Mouse (Mus musculus) retina, postnatal 7 days (tissue): ENCODE measurements around the gene Ubald2.
A peak's percentile ranks its signal among the peaks of the same experiment; 100 is the strongest.

ENCODE experiments used
- DNase-seq: peaks from one replicate; pipeline ENCODE4 v3.0.0-alpha.2; 2012; ENCODE audit warnings: low read depth, low spot score

Ubald2 gene

DNA sequence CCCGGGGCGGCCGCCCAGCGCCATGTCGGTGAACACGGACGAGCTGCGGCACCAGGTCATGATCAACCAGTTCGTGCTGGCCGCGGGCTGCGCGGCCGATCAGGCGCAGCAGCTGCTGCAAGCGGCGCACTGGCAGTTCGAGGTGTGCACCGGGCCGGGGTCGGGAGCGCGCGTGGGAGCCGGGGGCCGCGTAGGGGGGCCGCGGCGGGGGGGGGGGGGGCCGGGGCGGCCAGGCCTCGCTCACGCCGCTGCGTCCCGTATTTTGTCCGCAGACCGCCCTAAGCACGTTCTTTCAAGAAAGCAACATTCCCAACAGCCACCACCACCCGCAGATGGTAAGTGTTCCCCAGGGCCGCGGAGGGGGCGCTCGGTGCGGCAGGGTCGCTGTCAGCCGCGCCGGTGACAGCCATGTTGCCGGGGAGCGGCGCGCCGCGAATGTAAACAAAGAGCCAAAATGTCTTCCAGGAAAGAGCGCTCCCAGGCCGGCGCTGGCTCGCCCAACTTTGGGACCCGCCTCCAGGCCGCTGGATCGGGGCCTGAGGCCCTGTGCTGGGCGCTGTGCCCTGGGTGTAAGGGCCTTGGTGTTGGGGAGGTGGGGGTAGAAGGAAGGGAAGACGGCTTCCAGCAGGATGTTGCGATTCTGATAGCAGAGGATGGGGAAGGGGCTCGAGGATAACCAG lies 533 bp downstream of the Ubald2 start:
- DNase-seq, result no peak

DNA sequence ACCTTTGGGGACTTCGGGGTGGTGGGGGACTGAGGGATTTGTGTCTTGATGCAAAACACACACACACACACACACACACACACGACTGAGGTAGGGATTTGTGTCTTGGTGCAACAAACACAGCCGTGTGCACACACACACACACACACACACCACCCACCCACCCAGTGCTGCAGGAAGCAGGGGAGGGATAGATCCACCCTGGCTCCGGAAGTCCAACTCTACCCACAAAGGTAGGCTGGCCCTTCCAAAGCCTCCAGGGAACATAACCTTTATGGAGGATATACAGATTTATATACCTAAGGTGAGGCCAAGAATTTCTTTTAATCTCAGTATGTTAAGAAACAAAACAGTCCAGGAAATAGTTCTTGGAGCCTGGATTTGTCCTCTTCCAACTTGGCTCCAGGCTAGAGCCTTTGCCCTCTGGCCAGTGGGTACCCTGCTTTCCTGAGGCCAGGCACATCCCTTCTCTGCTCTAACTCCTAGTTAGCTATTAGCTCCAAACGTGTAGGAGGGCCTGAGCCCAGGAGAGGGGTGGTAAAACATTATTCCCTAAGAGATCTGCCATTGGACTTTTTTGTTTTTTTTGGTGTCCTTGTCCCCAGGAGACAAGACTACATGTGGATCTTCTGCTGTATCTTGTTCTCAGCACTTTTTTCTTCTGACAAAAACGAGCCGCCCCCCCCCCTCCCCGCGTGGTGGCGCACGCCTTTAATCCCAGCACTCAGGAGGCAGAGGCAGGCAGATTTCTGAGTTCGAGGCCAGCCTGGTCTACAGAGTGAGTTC lies 1.3 kb downstream of the Ubald2 start:
- DNase-seq, result no peak

DNA sequence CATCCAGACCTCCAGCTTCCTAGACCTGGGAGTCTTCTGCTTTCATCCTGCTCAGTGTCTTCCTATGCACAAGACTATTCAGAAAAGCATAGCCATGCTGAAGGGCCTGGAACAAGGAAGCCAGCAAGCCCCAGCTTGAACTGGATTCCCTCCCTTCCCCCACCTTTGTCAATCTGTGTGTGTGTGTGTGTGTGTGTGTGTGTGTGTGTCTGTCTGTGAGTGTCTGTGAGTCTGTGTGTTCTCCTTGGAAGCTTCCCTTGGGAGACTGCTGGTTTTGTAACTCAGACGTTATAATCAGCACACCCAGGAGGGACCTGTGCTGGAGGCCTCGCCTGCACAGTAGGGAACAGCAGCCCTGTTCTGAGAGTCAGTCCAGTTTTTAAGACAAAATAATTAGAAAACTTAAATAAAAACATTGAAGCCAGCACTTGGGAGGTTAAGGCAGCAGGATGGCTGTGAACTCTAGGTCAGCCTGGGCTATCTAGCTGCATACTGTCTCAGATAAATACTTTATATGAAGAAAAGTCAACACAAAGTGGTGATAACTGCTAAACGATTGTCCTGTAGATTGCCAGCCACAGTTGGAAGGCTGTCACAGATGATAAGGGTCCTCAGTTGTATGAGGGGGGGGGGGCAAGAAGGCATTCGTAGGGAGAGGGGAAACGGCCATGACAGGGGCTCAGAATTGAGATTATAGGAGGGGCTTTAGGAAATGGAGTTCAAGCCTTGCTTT lies 2.3 kb downstream of the Ubald2 start:
- DNase-seq, result no peak

DNA sequence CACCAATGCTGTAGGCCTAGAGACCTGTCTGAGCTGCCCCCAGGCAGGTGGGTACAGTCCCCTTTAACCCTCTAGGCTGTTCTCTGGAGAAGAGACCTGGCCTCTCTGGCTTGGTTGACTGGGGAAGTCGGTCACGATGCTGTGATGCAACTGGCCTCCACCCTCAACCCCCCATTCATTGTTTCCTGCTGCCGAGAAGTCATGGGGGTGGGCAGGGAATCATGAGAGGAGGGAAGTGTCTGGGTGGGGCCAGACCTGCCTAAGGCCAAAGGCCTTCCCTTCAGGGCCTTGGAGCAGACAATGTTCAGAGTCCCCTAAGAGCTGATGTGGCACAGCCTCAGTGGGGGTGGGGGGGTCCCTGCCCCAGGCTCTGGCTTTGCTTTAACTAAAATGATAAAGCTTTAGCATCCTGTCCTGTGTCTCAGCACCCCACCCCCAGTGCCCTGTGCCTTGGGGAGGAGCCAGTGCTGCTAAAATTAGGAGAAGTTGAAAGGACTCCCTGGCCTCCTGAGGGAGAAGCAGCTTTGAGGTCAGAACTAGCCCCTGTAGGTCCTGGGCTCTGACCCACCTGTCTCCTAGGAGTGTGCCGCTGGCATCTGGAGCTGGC lies 2.9 kb downstream of the Ubald2 start:
- DNase-seq, result no peak

GRCm38 (mm10) chr11:116437541-116437940 lies 3.6 kb downstream of the Ubald2 start:
- no peak for DNase-seq

- DNase-seq, result no peak
Measured at GRCm38 (mm10) chr11:116439269-116440240, 5.7 kb downstream of the Ubald2 start.

DNA sequence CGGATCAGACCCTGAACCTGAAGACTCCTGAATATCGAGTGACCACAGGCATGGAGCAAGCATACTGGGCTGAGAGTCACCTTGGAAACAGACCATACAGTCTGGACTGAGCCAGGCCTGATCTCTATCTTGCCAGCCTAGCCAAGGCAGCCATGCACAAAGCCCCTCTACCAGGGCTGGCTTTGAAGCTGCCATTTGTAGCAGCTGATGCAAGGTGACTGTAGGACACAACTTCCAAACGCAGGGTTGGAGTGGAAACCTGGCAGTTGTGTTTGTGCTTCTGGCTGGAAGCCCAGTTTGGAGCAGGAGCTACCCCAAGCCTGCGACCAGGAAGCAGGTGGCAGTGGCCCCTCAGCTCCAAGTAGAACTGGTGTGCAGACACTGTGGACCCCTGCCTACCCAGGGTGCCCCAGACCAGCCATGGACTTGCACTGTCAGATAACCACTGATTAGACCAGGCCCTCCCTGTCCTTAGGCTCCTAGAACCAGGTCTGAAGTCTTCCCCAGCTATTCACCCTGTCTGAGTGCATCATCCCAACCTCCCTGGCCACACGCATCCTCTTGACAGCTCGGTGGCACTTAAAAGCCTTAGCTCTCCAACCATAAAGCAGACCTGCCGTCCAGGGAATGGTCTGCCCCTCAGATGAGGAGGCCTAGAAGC lies 6.6 kb downstream of the Ubald2 start:
- no peak for DNase-seq

GRCm38 (mm10) chr11:116442129-116442866 lies 8.4 kb downstream of the Ubald2 start:
- no peak for DNase-seq

DNA sequence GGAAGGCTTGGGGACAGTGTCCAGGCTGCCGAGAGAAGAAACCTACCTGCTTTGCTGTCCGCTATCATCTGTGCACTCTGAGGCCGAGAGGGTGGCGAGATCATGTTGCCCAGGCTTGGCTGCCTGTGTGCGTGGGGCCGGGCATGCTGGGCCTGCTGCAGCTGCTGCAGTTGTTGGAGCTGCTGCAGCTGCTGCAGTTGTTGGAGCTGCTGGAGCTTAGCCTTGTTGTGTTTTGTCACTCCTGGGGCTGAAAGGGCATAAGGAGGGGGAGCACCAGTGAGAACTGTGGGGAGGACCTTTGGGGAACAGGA lies 8.9 kb downstream of the Ubald2 start:
- DNase-seq, result no peak

DNA sequence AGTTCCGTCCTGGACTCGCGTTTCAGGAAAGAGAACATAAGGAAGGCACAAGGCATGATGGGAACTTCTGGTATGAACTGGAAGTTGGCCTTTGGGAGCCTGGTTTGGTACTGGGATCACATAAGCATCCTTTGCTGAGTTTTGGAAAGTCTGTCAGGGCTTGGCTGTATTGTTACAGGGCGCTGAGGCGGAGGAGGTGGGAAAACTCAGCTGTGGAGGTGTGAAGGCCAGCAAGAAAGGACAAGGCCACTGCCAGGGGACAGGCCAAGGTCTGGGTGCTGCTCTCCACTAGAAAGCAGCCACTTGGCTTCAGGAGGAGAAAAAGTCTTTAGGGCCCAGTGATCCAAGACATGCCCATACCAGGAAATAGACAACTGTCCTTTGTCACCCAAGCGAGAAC lies 9.4 kb downstream of the Ubald2 start:
- no peak for DNase-seq

- DNase-seq, result no peak
Measured at GRCm38 (mm10) chr11:116443935-116444334, 10.0 kb downstream of the Ubald2 start.

GRCm38 (mm10) chr11:116445596-116446307 lies 11.9 kb downstream of the Ubald2 start:
- peak; percentile 84 for DNase-seq

- DNase-seq, result no peak
Measured at GRCm38 (mm10) chr11:116446308-116446887, 12.5 kb downstream of the Ubald2 start.

- DNase-seq, result no peak
Measured at GRCm38 (mm10) chr11:116447822-116448221, 13.9 kb downstream of the Ubald2 start.

DNA sequence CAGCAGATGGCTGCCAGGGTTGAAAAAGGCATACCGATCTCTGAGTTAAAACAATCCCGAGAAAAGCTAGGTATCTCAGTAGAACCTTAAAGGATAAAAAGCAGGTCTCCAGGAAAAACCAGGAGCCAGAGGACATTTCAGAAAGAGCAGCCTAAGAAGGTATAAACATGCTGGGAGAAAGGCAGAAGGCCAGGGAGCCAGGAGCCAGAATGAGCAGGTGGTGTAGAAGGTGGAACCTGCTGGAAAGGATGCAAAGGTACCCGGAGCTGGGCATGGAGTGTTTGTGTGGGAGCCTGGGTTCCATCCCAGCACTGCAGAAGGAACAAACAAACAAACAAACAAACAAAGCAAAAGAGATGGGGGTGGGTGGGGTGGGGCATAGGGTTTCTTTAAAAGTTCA lies 15.4 kb downstream of the Ubald2 start:
- no peak for DNase-seq

GRCm38 (mm10) chr11:116453889-116454288 lies 20.0 kb downstream of the Ubald2 start:
- DNase-seq, result no peak

DNA sequence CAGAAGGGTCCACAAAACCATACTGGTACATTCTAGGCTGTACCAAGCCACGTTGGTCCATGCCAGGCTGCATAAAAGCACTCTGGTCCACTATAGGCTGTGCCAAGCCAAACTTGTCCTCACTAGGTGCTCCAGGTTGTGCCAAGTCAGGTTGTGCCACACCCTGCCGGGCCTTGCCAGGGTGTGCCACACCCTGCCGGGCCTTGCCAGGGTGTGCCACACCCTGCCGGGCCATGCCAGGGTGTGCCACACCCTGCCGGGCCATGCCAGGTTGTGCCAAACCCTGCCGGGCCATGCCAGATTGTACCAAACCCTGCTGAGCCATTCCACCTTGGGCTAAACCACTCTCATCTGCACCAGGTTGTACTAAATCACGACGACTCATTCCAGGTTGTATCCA lies 22.3 kb downstream of the Ubald2 start:
- no peak for DNase-seq

GRCm38 (mm10) chr11:116459786-116460185 lies 25.9 kb downstream of the Ubald2 start:
- DNase-seq, result no peak

DNA sequence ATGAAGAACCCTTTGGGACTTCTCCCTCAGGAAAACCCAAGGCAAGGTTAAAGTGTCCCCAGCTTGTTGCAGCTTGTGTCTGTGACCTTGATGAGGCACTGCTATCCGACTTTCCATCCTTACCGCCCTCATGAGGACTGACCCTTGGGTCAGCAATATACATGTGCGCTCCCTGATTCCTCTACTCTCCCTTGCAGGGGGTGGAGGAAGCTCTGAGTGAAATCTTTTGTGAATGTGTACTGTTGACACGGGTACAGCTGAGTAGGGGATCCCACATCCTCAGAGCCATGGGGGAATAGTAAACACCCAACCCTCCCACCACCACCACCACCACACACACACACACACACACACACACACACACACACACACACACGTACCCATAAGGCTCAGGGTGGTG lies 29.4 kb downstream of the Ubald2 start:
- no peak for DNase-seq
